Mouse (Mus musculus) layer of hippocampus, adult 2 months (tissue): ENCODE data around the gene Crebzf. TPM values are rescaled to one million over a fixed set of nuclear protein-coding genes. Genes with fewer than 3 reads are reported as not detected.

Experiments used
- DNase-seq, 2 experiments: peaks; one replicate each; pipeline ENCODE4 v3.0.0; 2022; ENCODE audit warnings: low spot score in 2 of 2
- H3K27ac ChIP-seq: fragments of 200-600 bp; 2 replicates; pipeline ENCODE4 v1.8.1; 2022
- H3K4me3 ChIP-seq: fragments of 200-600 bp; 2 replicates; pipeline ENCODE4 v1.8.1; 2022; ENCODE audit warnings: mild to moderate bottlenecking
- CTCF ChIP-seq: fragments of 200-600 bp; conservative IDR thresholded peaks from 2 replicates; pipeline ENCODE4 v1.8.1; 2022; ENCODE audit warnings: antibody characterized with exemption, mild to moderate bottlenecking, moderate library complexity
- total RNA-seq, 2 experiments: library from RNA; stranded (reverse); gene quantifications; 2 replicates each; pipeline ENCODE4 v1.2.3; 2021

Gene Crebzf
- total RNA-seq, 2 experiments from 2014 or later, result 86.0 to 88.5 TPM

GRCm38 (mm10) chr7:90456149-90456844, 13.8 kb downstream of the Crebzf start:
- no peak for DNase-seq
- H3K4me3 ChIP-seq, result peak overlapping the region; percentile 88
- TF ChIP-seq CTCF, result no peak
- peak overlapping the region; percentile 97 for H3K27ac ChIP-seq

- peak; percentile 78 to 86 for DNase-seq
- Histone ChIP-seq H3K4me3 (peak within 1 kb of the TSS; percentile 88), H3K27ac (peak within 1 kb of the TSS; percentile 97)
- peak; percentile 57 for TF ChIP-seq CTCF
These were observed 14.4 kb downstream of the Crebzf start, which contains the start of gene Tmem126a for GRCm38 (mm10) chr7:90456845-90457468. Tmem126a (minus strand) TSS chr7:90457229.

GRCm38 (mm10) chr7:90457517-90457916, 15.0 kb downstream of the Crebzf start:
- no peak; the same call in 1 of the 2 replicates for TF ChIP-seq CTCF

GRCm38 (mm10) chr7:90460330-90460729, 17.8 kb downstream of the Crebzf start:
- no peak for DNase-seq
- Histone ChIP-seq H3K4me3 (no peak overlapping the region), H3K27ac (no peak overlapping the region)
- TF ChIP-seq CTCF, result no peak

More at GRCm38 (mm10) chr7:90457517-90457916, 15.0 kb downstream of the Crebzf start:
- peak overlapping the region; percentile 88 for H3K4me3 ChIP-seq
- no peak for DNase-seq
- H3K27ac ChIP-seq, result peak overlapping the region; percentile 97

GRCm38 (mm10) chr7:90460930-90461329, 18.4 kb downstream of the Crebzf start:
- H3K4me3 ChIP-seq, result no peak overlapping the region
- peak; percentile 66 for TF ChIP-seq CTCF

GRCm38 (mm10) chr7:90461441-90461840, 18.9 kb downstream of the Crebzf start:
- TF ChIP-seq CTCF, result no peak
- Histone ChIP-seq H3K27ac (no peak overlapping the region), H3K4me3 (no peak overlapping the region)
- no peak for DNase-seq

More at GRCm38 (mm10) chr7:90460930-90461329, 18.4 kb downstream of the Crebzf start:
- no peak for DNase-seq
- H3K27ac ChIP-seq, result no peak overlapping the region

- DNase-seq, result no peak
- no peak for TF ChIP-seq CTCF
- Histone ChIP-seq H3K4me3 (no peak overlapping the region), H3K27ac (no peak overlapping the region)
These were observed 31.0 kb downstream of the Crebzf start for GRCm38 (mm10) chr7:90473511-90473910.

- Histone ChIP-seq H3K4me3 (peak within 1 kb of the TSS; percentile 66), H3K27ac (peak within 1 kb of the TSS; percentile 98)
- DNase-seq, result peak; percentile 99
- no peak for TF ChIP-seq CTCF
These were observed 33.3 kb downstream of the Crebzf start, which contains the start of gene Tmem126b for GRCm38 (mm10) chr7:90475793-90476312. Tmem126b (minus strand) TSS chr7:90476001.

GRCm38 (mm10) chr7:90476313-90477245, 34.0 kb downstream of the Crebzf start, which contains the start of gene Dlg2:
Dlg2 (plus strand) TSS chr7:90476672.
- peak; percentile 36 to 40 for DNase-seq
- H3K27ac ChIP-seq, result peak within 1 kb of the TSS; percentile 98
- peak within 1 kb of the TSS; percentile 66 for H3K4me3 ChIP-seq
- TF ChIP-seq CTCF, result no peak

- no peak for TF ChIP-seq CTCF
- no peak for DNase-seq
- H3K4me3 ChIP-seq, result no peak overlapping the region
- H3K27ac ChIP-seq, result no peak overlapping the region
These were observed 40.1 kb downstream of the Crebzf start for GRCm38 (mm10) chr7:90482607-90483006.

Other genes starting within 250 kb of the Crebzf start
- not detected for gene Ccdc83, start 177.0 kb upstream of the Crebzf start, total RNA-seq
- gene Sytl2, start 140.5 kb upstream of the Crebzf start, total RNA-seq, result 10 to 100 TPM; 30.1 to 36.0 TPM
- under 1 TPM; 0.39 to 0.69 TPM for gene Ccdc89, start 16.2 kb upstream of the Crebzf start, total RNA-seq
- 10 to 100 TPM; 37.1 to 40.0 TPM for gene Tmem126a, start 14.5 kb downstream of the Crebzf start, total RNA-seq
- gene Tmem126b, start 33.3 kb downstream of the Crebzf start, total RNA-seq, result 10 to 100 TPM; 27.6 to 28.4 TPM
- 100 to 1,000 TPM; 248 to 256 TPM for gene Dlg2, start 33.9 kb downstream of the Crebzf start, total RNA-seq